Mouse (Mus musculus): Measurements from ENCODE around the gene Nol9.
A peak's percentile ranks its signal among the peaks of the same experiment; 100 is the strongest.
"Not testable (repeated sequence)": the region's sequence is repeated elsewhere in the genome, so short reads cannot be mapped to it uniquely, and the experiment has no call there.

Nol9 gene

GRCm38 (mm10) chr4:152010707-152011134 is 28.4 kb upstream of the Nol9 start:
- DNase-seq (ENCODE audit: low spot score): no peak

DNA sequence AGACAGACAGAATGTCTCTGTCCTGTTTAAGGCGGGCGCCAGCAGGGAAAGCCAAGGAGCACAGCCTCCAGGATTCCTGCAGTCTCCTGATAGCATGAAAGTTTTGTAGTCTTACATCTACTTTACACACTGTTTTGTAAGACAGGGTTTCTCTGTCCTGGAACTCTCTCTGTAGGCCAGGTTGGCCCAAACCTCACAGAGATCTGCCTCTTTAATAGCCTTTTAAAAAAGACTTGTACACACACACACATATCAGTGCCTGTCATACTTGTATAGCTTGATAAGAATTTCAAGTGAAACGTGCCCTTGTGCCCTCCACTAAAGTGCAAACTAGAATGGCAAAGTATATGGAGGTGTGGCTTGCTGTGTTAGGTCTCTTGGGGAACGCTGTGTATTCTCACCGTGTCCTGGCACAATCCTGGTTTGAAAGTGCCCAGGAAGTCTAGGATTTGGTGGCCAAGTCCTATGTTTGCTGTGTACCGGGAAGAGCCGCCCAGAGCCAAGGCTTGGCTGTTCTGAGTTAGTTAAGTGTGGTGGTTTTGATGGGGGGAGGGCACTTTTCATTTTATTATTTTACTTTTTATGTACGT is 27.9 kb upstream of the Nol9 start:
- DNase-seq (ENCODE audit: low spot score): no peak

- DNase-seq (ENCODE audit: low spot score): no peak
These were observed 27.0 kb upstream of the Nol9 start for GRCm38 (mm10) chr4:152012109-152012508.

GRCm38 (mm10) chr4:152013036-152013813 is 25.9 kb upstream of the Nol9 start:
- no peak for DNase-seq (ENCODE audit: low spot score)

- no peak for DNase-seq (ENCODE audit: low spot score)
These were observed 20.0 kb upstream of the Nol9 start for GRCm38 (mm10) chr4:152019073-152019472.

DNA sequence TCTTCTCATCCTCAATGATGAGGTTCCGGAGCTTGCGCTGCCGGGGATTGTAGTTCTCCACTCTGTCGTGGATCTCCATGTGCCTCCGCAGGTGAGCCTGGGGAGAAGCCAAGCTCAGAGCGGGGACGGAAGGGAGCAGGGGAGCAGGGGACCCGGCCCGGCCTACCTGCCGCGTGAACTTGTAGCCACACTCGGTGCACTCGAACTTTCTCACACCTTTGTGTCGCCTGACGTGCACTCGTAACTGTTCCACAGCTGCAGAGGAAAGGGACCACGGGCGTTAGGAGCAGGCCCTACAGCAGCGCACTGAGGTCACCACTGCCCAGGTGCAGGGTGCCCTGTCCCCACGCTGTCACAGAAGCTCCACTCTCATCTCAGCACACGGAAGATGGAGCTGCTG is 19.1 kb upstream of the Nol9 start:
- no peak for DNase-seq (ENCODE audit: low spot score)

GRCm38 (mm10) chr4:152021568-152022097 is 17.5 kb upstream of the Nol9 start:
- no peak for DNase-seq (ENCODE audit: low spot score)

GRCm38 (mm10) chr4:152022506-152022905 is 16.6 kb upstream of the Nol9 start:
- DNase-seq (ENCODE audit: low spot score): no peak

- DNase-seq (ENCODE audit: low spot score): no peak
These were observed 14.6 kb upstream of the Nol9 start for GRCm38 (mm10) chr4:152024525-152024924.

GRCm38 (mm10) chr4:152026751-152027508 is 12.2 kb upstream of the Nol9 start:
- no peak for DNase-seq (ENCODE audit: low spot score)

GRCm38 (mm10) chr4:152027524-152027923 is 11.6 kb upstream of the Nol9 start, which contains the start of gene Zbtb48:
Zbtb48 (minus strand) TSS chr4:152027671.
- peak; percentile 98 for DNase-seq (ENCODE audit: low spot score)

DNA sequence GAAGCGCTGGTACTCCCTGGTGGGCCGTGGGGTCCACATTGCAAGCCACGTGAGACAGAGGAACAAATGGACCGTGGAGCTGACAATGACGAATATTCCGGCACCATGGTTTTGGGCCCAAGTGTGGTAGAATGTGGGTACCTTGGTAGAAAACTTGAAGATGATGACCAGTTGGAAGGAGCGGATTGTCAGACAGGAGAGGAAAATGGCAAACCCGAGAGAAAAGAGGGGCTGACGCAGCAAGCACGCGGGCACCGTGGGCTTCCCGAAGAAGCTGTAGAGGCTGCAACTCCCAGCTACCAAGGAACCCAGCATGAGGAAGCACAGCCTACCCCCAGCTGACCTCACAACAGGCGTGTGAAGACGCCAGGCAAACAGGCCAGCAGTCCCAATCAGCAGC is 10.7 kb upstream of the Nol9 start:
- DNase-seq (ENCODE audit: low spot score): no peak

DNA sequence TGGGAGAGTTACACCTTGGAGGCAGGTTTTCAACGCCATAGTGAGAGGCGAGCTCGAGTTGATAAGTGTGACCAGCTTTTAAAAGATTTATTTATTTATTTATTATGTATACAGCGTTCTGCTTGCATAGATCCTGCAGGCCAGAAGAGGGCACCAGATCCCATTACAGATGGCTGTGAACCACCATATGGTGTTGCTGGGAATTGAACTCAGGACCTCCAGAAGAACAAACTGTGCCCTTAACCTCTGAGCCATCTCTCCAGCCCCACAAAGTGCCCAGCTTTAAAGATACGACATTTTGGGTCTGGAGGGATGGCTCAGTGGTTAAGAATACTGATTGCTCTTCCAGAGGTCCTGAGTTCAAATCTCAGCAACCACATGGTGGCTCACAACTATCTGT is 10.0 kb upstream of the Nol9 start:
- no peak for DNase-seq (ENCODE audit: low spot score)

DNA sequence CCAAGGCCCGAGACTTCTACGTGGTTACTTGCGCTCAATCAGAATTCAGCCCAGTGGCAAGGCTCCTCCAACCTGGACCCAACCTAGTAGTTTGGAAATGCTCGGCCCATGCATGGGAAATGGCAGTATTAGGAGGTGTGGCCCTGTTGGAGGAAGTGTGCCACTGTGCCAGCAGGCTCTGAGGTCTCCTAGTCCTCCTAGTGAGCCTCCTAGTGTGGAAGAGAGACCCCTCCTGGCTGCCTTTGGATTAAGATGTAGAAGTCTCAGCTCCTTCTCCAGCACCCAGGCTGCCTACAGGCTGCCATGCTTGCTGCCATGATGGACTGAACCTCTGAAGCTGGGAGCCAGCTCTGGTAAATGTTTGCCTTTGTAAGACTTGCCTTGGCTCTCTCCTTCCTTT is 9.1 kb upstream of the Nol9 start:
- DNase-seq (ENCODE audit: low spot score): peak; percentile 46

GRCm38 (mm10) chr4:152032922-152033321 is 6.2 kb upstream of the Nol9 start:
- no peak for DNase-seq (ENCODE audit: low spot score)

DNA sequence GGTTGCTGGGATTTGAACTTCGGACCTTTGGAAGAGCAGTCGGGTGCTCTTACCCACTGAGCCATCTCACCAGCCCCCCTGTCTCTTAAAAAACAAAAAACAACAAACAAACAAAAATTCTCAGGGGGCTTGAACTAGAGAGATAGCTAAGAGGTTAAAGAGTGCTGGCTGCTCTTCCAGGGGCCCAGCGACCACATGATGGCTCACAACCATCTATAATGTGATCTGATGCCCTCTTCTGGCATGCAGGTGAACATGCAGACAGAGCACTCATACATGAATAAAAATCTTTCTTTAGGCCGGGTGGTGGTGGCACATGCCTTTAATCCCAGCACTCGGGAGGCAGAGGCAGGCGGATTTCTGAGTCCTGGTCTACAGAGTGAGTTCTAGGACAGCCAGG is 2.7 kb upstream of the Nol9 start:
- not testable (repeated sequence) for DNase-seq (ENCODE audit: low spot score)

DNA sequence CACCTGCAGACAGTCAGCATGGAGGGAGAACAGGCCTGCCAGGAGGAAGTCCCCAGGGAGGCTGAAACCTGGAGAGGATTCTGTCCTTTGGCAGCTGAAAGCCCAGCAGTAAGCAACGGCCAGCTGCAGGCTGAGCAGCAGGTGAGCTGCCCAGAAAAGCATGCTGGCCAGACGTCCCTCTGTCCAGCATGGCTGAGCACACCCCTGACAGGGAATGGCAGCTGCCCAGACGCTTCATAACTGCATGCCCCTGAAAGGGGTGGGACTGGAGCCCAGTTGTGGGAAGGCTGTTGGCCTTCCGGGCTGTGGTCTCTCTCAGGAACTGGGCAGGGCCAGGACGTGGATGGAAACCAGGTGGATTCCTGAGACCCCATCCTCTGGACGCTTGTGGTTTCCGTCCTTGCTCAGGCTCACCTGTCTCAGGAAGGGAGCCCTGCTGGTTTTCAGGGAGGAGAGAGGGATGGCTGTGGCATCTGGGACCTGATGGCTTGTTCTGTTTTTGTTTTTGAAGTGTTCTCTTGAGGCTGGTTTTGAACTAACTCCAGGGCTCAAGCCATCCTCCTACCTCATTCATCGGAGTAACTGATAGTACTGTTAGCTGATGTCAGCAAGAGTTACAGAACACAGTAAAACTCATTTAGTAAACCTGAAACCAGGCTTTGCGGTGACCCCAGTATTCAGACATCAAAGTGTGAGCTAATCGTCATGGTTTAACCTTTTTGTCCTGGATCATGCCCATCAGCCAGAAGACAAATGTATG is 716 bp upstream of the Nol9 start, which contains the start of gene Tas1r1:
Gene Tas1r1, minus strand, starts transcription at position 344 of the 760 bp plus-strand sequence.
- no peak for DNase-seq (ENCODE audit: low spot score)

DNA sequence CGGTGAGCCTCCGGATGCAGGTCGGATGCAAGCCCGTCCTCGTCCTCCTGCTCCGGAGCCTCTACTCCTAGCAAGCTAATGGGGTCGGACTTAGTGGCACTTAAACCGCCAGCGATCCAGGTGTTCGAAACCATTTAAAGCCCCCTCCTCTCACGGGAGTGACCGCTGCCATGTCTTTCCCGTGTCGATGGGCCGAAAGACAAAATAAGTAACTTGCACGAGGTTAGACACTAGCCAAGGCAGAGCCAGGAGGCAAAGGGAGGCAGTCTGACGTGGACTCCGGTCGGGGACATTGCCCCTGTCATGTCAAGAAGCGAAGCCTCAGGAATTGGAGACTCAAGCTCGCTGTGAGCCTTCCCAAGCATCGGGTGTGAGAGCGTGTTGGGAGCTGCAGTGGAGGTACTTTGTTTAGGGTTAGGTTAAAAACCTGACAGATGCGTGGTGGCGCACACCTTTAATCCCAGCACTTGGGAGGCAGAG is 750 bp downstream of the Nol9 start:
- DNase-seq (ENCODE audit: low spot score): no peak

- no peak for DNase-seq (ENCODE audit: low spot score)
These were observed 3.0 kb downstream of the Nol9 start for GRCm38 (mm10) chr4:152041924-152042641.

- DNase-seq (ENCODE audit: low spot score): no peak
These were observed 4.0 kb downstream of the Nol9 start for GRCm38 (mm10) chr4:152043171-152043570.

DNA sequence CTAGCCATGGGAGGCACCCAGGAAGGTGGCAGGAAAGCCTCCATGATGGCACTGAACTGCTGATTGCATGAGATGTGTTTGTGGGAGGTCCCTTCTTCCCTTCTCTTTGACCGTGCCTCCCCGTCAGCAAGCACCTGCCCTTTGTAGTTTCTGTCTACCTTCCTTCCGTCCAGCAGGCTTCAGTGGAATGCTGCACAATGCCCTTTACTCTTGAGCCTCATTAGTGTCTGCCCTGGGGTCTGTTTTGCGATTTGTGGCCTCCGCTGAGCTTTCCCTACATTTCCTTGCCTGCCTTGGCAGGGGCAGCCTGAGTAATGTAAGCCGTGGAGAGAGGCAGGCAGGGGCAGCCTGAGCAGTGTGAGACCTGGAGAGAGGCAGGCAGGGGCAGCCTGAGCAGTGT is 5.5 kb downstream of the Nol9 start:
- DNase-seq (ENCODE audit: low spot score): no peak
